Mouse (Mus musculus) spleen, adult 2 months (tissue): ENCODE data around the gene Gss. TPM values are rescaled to one million over a fixed set of nuclear protein-coding genes. Genes with fewer than 3 reads are reported as not detected.

Experiments
- DNase-seq, 2 experiments: peaks; one replicate each; pipeline versions ENCODE4 v3.0.0 to v3.0.0-alpha.2; 2012 to 2021; ENCODE audit warnings: low spot score in 2 of 2, low read depth in 1 of 2
- H3K27ac ChIP-seq: fragments of 200-500 bp; 2 replicates; pipeline ENCODE4 v1.5.1; 2012; ENCODE audit warnings: low read length, inconsistent platforms; ENCODE audit not compliant: insufficient read depth
- H3K27me3 ChIP-seq: fragments of 200-500 bp; 2 replicates; pipeline ENCODE4 v1.6.1; 2012; ENCODE audit warnings: mild to moderate bottlenecking, moderate library complexity, low read length, inconsistent platforms; ENCODE audit not compliant: control insufficient read depth, insufficient read depth
- H3K36me3 ChIP-seq: fragments of 200-500 bp; 2 replicates; pipeline ENCODE4 v1.6.1; 2012; ENCODE audit warnings: mild to moderate bottlenecking, low read length, inconsistent platforms; ENCODE audit not compliant: control insufficient read depth, insufficient read depth
- H3K4me1 ChIP-seq: fragments of 200-500 bp; 2 replicates; pipeline ENCODE4 v1.6.1; 2011; ENCODE audit warnings: inconsistent platforms; ENCODE audit not compliant: control insufficient read depth, insufficient read depth, insufficient read length
- H3K4me3 ChIP-seq: fragments of 200-500 bp; 2 replicates; pipeline ENCODE4 v1.5.1; 2011; ENCODE audit warnings: mild to moderate bottlenecking, inconsistent platforms; ENCODE audit not compliant: insufficient read depth, insufficient read length; ENCODE audit errors: extremely low read depth
- CTCF ChIP-seq: fragments of 200-500 bp; IDR thresholded peaks from 2 replicates; pipeline ENCODE4 v1.5.1; 2011; ENCODE audit warnings: mild to moderate bottlenecking, inconsistent platforms; ENCODE audit not compliant: insufficient read depth, insufficient read length, insufficient replicate concordance; ENCODE audit errors: extremely low read depth
- POLR2A ChIP-seq: fragments of 200-500 bp; IDR thresholded peaks from 2 replicates; pipeline ENCODE4 v1.6.1; 2011; ENCODE audit warnings: low read depth, low read length, inconsistent platforms
- whole genome bisulfite sequencing: fragments of 180-500 bp; shearing (Covaris S2); methylation state at CpG from one replicate; pipeline ENCODE4 v1.1.7; 2018; 5-methylcytosine and 5-hydroxymethylcytosine counted together
- polyA plus RNA-seq: library from polyadenylated mRNA; depleted of rRNA; stranded (reverse); fragments of >200 nt; gene quantifications from 2 replicates; pipeline ENCODE4 v1.2.3, GENCODE M21; 2012; rRNA removed

The Gss gene
- 9.9 and 11.3 TPM in 2 replicates for polyA plus RNA-seq

DNA sequence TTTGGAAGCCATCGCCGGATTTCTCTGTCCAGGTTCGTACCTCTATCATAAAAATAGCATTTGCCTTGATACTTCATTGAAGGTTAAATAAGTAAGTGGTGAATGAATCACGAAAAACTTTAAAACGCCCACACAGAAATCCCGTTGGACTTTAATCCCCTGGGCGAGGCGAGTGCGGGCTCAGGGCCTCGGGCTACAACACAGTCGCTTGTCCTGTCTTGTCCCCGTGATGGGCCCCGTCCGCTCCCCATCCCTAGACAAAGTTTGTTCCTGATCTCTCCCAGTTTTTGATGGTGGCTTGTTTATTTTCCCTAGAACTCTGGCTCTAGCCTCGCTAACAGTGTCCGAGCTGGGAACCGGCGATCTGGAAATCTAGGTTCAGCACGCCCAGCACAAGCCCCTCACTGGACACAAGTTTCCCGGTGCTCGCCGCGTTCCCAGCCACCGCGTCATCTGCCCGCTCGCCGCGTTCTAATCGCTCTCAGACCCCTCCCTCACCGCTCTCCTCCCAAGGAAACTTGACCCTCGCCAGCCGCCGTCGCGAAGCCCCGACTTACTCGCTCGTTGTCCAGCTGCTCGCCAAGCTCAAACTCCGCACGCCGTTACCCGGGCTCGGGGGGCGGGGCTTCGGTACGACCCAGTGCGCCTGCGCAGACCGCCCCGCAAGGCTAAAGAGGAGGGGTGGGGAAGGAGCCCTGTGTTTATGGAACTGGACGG lies at the start of gene Gss:
Gene Gss (minus strand): TSS at position 674 of the 717 bp plus-strand sequence.
- H3K36me3 ChIP-seq = no peaks in the 10 kb centered on the region
- H3K27me3 ChIP-seq = no peaks in the 10 kb centered on the region
- TF ChIP-seq POLR2A (no peak; the same call in 1 of the 2 replicates), CTCF (no peak)
- WGBS = under 1% methylated on average over 53 of the region's 53 CpGs
- H3K4me3 ChIP-seq = peak within 1 kb of the TSS; percentile 66
- H3K4me1 ChIP-seq = peaks cover 4% of the 10 kb centered on the region
- 0 out of 2 replicates have a peak within 1 kb of the TSS, but pooled peaks have one; percentile 9 for H3K27ac ChIP-seq
- peak; percentile 69 to 94 for DNase-seq

DNA sequence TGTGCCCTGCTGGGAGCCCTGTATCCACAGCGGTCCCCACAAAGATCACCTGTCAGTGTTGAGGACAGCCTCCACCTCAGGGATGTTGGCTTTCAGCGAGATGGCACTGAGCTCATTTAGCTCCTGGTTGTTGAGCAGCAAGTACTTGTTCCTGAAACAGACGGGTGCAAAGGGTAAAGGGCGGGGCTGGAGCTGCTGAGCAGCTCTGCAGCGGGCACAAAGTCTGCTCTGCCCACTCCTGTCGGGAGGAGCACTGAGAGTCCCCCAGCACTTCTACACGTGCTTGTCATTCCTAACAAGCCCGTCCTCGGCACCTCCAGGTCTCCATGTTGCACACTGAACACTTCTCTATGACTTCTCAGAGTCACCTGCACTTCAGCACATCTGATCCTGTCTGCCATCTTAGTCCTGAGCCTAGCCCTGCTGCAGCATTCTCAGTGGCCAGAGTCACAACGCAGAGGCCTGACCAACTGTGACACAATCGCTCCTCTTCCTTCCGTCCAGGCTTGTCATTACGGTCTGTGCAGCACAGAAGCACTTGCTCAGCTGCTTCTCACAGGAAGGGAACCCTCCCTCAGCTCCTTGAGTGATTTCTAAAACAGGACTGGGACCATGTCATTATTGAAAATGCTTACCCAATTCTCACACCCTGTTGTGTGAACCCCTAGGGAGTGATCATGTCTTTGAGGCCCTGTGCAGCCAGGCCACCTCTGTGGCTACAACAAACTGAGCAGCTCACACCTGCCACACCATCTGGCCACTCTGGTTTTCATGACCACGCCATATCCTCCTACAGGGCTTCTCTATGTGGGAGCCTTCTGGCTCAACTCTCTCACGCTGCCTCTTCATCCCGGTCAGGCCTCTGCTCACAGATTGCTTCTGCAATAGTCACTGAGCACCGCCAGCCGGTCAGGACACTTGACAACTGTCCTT lies 49.2 kb upstream of the Gss start:
- 88% methylated on average over 18 of the region's 18 CpGs for WGBS

GRCm38 (mm10) chr2:155640656-155641055 lies 48.0 kb upstream of the Gss start:
- Histone ChIP-seq H3K36me3 (peaks cover 60% of the 10 kb centered on the region), H3K27me3 (no peaks in the 10 kb centered on the region), H3K4me1 (no peaks in the 10 kb centered on the region), H3K4me3 (no peak overlapping the region), H3K27ac (no peak overlapping the region)
- no peak for DNase-seq
- no peak for TF ChIP-seq POLR2A
- no peak for TF ChIP-seq CTCF
- 97% methylated on average over 6 of the region's 6 CpGs for WGBS

More for the DNA sequence above, 49.2 kb upstream of the Gss start:
- peaks cover 61% of the 10 kb centered on the region for H3K36me3 ChIP-seq
- DNase-seq = no peak
- no peak overlapping the region for H3K27ac ChIP-seq
- H3K27me3 ChIP-seq = no peaks in the 10 kb centered on the region
- TF ChIP-seq CTCF = no peak
- H3K4me1 ChIP-seq = no peaks in the 10 kb centered on the region
- no peak overlapping the region for H3K4me3 ChIP-seq

DNA sequence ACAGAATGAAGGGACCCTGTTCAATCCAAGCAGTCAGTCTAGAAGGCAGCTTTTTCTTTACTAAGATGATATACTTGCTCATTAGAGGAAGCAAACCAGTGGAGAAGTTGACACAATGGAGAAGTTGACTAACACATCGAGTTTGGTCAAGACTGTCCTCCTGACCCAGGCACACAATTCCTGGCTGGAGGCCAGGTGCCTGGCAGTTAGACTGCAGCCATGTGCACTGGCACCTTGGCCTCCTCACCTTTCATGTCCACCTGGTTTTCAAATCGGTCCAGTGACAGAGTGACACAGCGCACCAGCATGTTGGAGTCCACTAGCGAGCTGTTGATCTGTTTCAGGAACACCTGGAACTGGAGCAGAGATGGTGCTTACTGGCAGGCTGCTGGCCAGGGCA lies 44.8 kb upstream of the Gss start:
- TF ChIP-seq CTCF (no peak), POLR2A (no peak)
- Histone ChIP-seq H3K27ac (no peak overlapping the region), H3K27me3 (no peaks in the 10 kb centered on the region), H3K4me3 (no peak overlapping the region), H3K36me3 (peaks cover 63% of the 10 kb centered on the region), H3K4me1 (no peaks in the 10 kb centered on the region)
- no peak for DNase-seq
- WGBS = 87% methylated on average over 4 of the region's 4 CpGs

DNA sequence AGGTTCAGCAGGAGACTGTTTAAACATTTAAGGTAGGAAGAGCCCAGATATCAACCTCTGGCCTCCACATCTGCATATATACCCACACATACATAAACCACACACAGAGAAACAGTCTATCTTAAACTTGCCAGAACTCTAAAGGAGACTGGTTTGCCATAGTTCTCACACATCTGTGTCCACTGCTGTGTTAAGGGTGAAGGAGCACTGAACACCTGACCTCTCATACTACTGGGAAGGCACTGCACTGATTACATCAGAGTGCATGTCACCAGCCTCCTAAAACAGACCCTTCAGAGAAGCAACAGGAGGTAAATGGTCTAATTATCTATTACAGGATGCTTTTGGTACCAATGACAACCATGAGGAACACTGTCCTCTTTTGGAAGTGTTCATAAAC lies 44.3 kb upstream of the Gss start:
- no peak overlapping the region for H3K4me3 ChIP-seq
- no peak overlapping the region for H3K27ac ChIP-seq
- no peaks in the 10 kb centered on the region for H3K4me1 ChIP-seq
- H3K36me3 ChIP-seq = peaks cover 64% of the 10 kb centered on the region
- TF ChIP-seq POLR2A = no peak
- no peak for TF ChIP-seq CTCF
- H3K27me3 ChIP-seq = no peaks in the 10 kb centered on the region
- no peak for DNase-seq

DNA sequence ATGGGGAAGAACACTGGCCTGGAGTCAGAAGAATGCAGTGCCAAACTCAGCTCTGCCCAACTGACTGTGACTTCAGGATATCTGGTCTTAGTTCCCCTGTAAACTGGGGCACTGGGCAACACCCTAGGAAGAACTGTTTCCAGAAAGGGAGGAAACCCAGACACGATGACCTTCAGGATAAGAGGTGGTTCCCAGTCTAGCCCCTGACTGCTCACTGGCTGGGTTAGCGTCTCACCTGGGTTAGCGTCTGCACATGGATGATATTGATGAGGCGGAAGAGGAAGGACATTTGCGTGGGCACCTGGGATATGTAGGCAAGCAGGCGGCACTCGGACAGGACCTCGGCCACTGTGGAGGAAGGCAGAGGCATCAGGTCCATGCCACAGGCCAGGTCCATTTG lies 43.4 kb upstream of the Gss start:
- Histone ChIP-seq H3K36me3 (peaks cover 58% of the 10 kb centered on the region), H3K4me1 (no peaks in the 10 kb centered on the region), H3K4me3 (no peak overlapping the region), H3K27ac (no peak overlapping the region), H3K27me3 (no peaks in the 10 kb centered on the region)
- no peak for DNase-seq
- TF ChIP-seq POLR2A (no peak), CTCF (no peak)
- 93% methylated on average over 8 of the region's 8 CpGs for WGBS

DNA sequence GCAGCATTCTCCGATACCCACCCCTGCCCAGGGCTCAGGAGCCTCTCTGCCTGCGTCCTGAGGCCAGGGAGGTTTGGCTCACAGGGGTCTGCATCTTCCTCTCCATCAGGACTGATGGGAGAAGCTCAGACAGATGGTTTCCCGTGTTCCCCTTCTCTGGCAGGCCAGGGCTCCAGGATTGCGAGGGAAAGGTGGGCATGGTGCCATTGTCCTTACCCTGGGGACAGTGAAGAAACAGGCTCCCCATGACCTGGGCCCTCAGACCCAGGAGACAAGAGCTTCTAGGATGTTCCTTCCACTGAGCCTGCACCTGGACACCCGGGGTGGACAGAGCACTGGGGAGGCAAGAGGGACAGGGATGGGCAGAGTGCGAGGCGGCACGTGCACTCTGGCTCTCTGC lies 42.0 kb upstream of the Gss start:
- Histone ChIP-seq H3K27me3 (0 out of 2 replicates have a peak, but pooled peaks cover 4% of the 10 kb centered on the region), H3K4me1 (no peaks in the 10 kb centered on the region)
- TF ChIP-seq POLR2A (no peak), CTCF (no peak)

More for the DNA sequence above, 42.0 kb upstream of the Gss start:
- H3K27ac ChIP-seq = no peak overlapping the region
- WGBS = 96% methylated on average over 8 of the region's 8 CpGs
- no peak overlapping the region for H3K4me3 ChIP-seq
- peaks cover 49% of the 10 kb centered on the region for H3K36me3 ChIP-seq
- no peak for DNase-seq
